Mouse (Mus musculus) bone marrow, adult 2 months (tissue): Measurements from ENCODE around the gene Egfl7.

ENCODE experiments used
- CTCF ChIP-seq: fragments of 200-500 bp; IDR thresholded peaks from 2 replicates; pipeline ENCODE4 v1.5.1; 2011; ENCODE audit warnings: low read length, control low read depth; ENCODE audit not compliant: control insufficient read depth, insufficient read depth
- POLR2A ChIP-seq: fragments of 200-500 bp; IDR thresholded peaks from 2 replicates; pipeline ENCODE4 v1.6.1; 2011; ENCODE audit warnings: low read depth, mild to moderate bottlenecking, control low read depth, low read length, borderline replicate concordance; ENCODE audit not compliant: control insufficient read depth

GRCm38 (mm10) chr2:26535517-26536045 is 44.2 kb upstream of the Egfl7 start:
- no peak for TF ChIP-seq CTCF
- TF ChIP-seq POLR2A, result no peak
